Mouse (Mus musculus) kidney, postnatal 36 days (tissue): ENCODE results near the gene Pcyt1a.

Source experiments
- DNase-seq, 2 experiments: peaks; one replicate each; pipeline ENCODE4 v3.0.0; 2021 to 2022; ENCODE audit warnings: mixed read lengths in 2 of 2

Gene Pcyt1a

GRCm38 (mm10) chr16:32430474-32431046 is at the start of gene Pcyt1a:
Pcyt1a (plus strand) TSS chr16:32430921.
- peak; percentile 93 to 95 for DNase-seq

GRCm38 (mm10) chr16:32382901-32383300 is 47.8 kb upstream of the Pcyt1a start:
- DNase-seq = no peak

- no peak for DNase-seq
Measured at GRCm38 (mm10) chr16:32384885-32385284, 45.8 kb upstream of the Pcyt1a start.

GRCm38 (mm10) chr16:32386826-32387225 is 43.9 kb upstream of the Pcyt1a start:
- peak; percentile 18 to 52 for DNase-seq

GRCm38 (mm10) chr16:32389049-32389448 is 41.7 kb upstream of the Pcyt1a start:
- no peak for DNase-seq

GRCm38 (mm10) chr16:32389841-32390240 is 40.9 kb upstream of the Pcyt1a start:
- DNase-seq = no peak

GRCm38 (mm10) chr16:32390882-32391281 is 39.8 kb upstream of the Pcyt1a start:
- no peak for DNase-seq

- DNase-seq = no peak
Measured at GRCm38 (mm10) chr16:32395679-32396540, 34.8 kb upstream of the Pcyt1a start.

GRCm38 (mm10) chr16:32396541-32396835 is 34.2 kb upstream of the Pcyt1a start:
- DNase-seq = no peak

GRCm38 (mm10) chr16:32398206-32398605 is 32.5 kb upstream of the Pcyt1a start:
- no peak for DNase-seq

GRCm38 (mm10) chr16:32400267-32400666 is 30.5 kb upstream of the Pcyt1a start, which contains the start of gene Tm4sf19:
Tm4sf19 (plus strand) TSS chr16:32400506.
- DNase-seq = no peak

GRCm38 (mm10) chr16:32401335-32401965 is 29.3 kb upstream of the Pcyt1a start:
- DNase-seq = no peak

GRCm38 (mm10) chr16:32402818-32403217 is 27.9 kb upstream of the Pcyt1a start:
- DNase-seq = no peak

GRCm38 (mm10) chr16:32405716-32406115 is 25.0 kb upstream of the Pcyt1a start:
- DNase-seq = no peak

GRCm38 (mm10) chr16:32406671-32407070 is 24.1 kb upstream of the Pcyt1a start:
- no peak for DNase-seq

GRCm38 (mm10) chr16:32407730-32408129 is 23.0 kb upstream of the Pcyt1a start:
- DNase-seq = no peak

- no peak for DNase-seq
Measured at GRCm38 (mm10) chr16:32417457-32417856, 13.3 kb upstream of the Pcyt1a start.

- DNase-seq = peak; percentile 97
Measured at GRCm38 (mm10) chr16:32419517-32420483, 10.9 kb upstream of the Pcyt1a start, which contains the start of gene Tctex1d2. Tctex1d2 (plus strand) TSS chr16:32419702.

- DNase-seq = peak; percentile 36 to 62
Measured at GRCm38 (mm10) chr16:32427506-32427905, 3.2 kb upstream of the Pcyt1a start.

- DNase-seq = peak in 1 of 2 experiments; percentile 33
Measured at GRCm38 (mm10) chr16:32431047-32431591, 398 bp downstream of the Pcyt1a start.

GRCm38 (mm10) chr16:32431926-32432325 is 1.2 kb downstream of the Pcyt1a start:
- no peak for DNase-seq

- DNase-seq = no peak
Measured at GRCm38 (mm10) chr16:32433138-32433537, 2.4 kb downstream of the Pcyt1a start.
